Mouse (Mus musculus) monocyte, adult 5-6 weeks (primary cell): ENCODE results near the gene Tbc1d4. TPM values are rescaled to one million over a fixed set of nuclear protein-coding genes. Genes with fewer than 3 reads are reported as not detected.

ENCODE experiments used
- ATAC-seq: fragments of 153-309, 156-312 bp; replicated peaks from 2 replicates; pipeline ENCODE4 v1.8.0; 2017; ENCODE audit warnings: mild to moderate bottlenecking; ENCODE audit not compliant: low TSS enrichment, insufficient number of reproducible peaks, severe bottlenecking, poor library complexity, low FRiP score
- total RNA-seq: library from RNA; stranded (forward); fragments of 200-1000, 200-491, 200-594 nt; gene quantifications from 3 replicates; pipeline ENCODE4 v1.2.3, GENCODE M21; 2017

The Tbc1d4 gene
- 4.2 to 12.2 TPM (median 11.4 TPM) in 3 replicates for total RNA-seq

DNA sequence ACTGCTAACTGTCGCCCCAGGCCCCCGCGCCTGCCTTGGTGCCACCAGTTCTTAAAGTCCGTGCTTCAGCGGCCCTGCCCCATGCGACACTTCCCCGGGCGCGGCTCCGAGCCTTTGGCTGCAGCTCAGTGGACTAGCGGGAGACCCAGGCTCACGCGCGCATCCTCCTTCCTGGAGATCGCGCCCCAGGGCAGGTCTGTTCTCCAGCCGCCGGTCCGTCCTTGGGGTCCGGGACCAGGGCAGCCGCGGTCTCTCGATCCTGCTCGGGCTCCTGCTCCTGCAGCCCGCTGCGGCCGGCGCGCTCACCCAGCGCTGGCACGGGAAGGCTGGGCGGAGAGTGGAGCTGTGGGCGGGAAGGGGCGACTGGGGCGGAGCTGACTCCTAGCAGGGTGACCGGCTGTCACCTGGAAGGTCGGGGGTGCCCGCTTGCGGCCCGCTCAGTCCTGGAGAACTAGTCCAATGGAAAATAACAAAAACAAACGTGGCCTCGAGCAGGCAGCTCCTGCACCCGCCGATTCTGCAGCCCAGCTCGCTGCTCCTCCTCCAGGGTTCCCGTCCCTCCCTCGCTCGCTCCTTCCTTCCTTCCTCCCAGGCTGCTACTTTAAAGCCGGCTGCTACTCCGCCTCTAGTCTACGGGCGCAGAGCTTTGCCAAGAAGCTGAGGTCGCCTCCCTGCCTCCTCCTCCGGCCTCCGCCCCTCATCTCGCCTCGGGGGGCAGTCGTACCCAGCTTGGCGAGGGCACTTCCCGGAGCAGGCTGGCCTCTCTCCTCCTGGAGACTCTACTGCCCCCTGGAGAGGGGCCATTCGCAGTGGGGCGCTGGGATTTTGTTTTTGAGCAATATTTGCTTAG, at the start of gene Tbc1d4:
TSS of gene Tbc1d4 (minus strand) at position 673 of the 850 bp plus-strand sequence.
- ATAC-seq: peak; percentile 58

- ATAC-seq: no peak
These were observed 47.3 kb upstream of the Tbc1d4 start for GRCm38 (mm10) chr14:101656307-101656706.

- peak; percentile 7; the same call in 1 of the 2 replicates for ATAC-seq
These were observed 45.5 kb upstream of the Tbc1d4 start for GRCm38 (mm10) chr14:101654526-101654909.

GRCm38 (mm10) chr14:101653581-101654525, 44.9 kb upstream of the Tbc1d4 start, which contains the start of gene Uchl3:
Uchl3 (plus strand) TSS chr14:101653967.
- ATAC-seq: peak; percentile 97

- no peak for ATAC-seq
These were observed 43.6 kb upstream of the Tbc1d4 start for GRCm38 (mm10) chr14:101652571-101652970.

GRCm38 (mm10) chr14:101650551-101650950, 41.6 kb upstream of the Tbc1d4 start:
- ATAC-seq: no peak

GRCm38 (mm10) chr14:101644948-101645347, 36.0 kb upstream of the Tbc1d4 start:
- ATAC-seq: no peak

DNA sequence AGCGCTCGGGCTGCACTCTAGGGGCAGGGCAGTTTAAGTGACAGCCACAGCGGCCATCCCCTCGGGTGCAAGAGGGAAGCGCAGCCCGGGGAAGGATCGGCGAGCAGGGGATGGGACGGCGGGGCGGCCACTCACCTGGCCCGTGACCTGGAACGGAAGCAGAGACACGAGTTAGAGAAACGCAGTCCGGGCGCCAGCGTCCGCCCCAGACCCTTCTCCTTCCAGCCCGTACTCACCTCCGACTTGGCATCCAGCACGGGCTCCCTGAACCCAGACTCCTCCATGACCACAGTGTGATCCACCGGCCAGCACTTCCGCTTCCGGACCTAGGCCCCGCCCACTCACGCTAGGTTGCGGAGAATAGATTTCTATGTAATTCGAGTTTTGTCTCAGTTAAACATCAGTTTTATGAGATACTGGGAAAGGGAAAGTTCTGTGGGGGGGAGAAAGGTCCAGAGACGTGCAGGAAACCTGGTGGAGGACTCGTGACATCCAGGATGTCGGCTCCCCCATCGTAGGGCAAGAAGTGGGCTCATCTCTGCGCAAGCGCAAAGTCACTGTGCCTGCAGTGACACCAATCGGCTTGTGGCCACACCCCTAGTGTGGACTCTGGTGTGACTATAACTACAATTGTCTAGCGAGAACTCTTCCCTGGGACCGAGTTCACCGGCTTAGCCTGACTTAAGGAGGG, 31.3 kb upstream of the Tbc1d4 start, which contains the start of gene Commd6:
TSS of gene Commd6 (minus strand) at position 534 of the 691 bp plus-strand sequence.
- peak; percentile 94 for ATAC-seq

GRCm38 (mm10) chr14:101637381-101637780, 28.4 kb upstream of the Tbc1d4 start:
- ATAC-seq: no peak

DNA sequence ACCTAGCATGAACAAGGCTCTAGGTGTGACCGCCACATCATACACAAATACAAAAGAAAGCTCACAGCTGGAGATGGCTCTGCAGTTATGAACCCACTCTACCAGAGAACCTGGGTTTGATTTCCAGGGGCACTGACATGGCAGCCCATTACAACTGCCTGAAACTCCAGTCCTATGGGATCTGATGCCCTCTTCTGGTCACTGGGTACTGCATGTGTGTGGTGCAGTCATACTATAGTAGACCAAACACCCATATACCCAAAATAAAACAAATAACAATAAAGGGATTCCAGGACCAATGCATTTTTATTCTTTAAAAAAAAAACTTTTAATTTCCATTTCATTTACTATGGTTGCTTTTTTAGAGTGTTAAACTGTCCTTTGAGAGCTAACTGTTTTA, 26.8 kb upstream of the Tbc1d4 start:
- no peak for ATAC-seq

GRCm38 (mm10) chr14:101630548-101630947, 21.6 kb upstream of the Tbc1d4 start:
- ATAC-seq: no peak

GRCm38 (mm10) chr14:101617680-101618079, 8.7 kb upstream of the Tbc1d4 start:
- ATAC-seq: no peak

DNA sequence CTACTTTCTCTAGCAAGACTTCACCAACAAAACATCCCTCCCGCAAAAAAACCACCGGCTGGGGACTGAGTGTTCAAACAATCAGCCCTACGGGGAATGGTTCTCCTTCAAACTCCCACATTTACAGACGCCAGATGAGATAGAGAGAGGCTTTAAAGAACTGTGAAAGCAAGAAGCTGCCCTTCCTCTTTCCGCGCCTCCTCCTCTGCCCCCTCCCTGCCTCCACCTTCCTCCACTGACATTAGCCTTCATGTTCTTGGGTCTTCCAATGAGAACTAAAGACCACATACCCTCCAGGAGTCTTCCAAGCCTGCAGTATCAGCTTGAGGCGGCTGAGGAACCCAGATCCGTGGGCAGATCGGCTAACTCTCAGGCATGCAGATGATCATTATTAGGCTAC, 7.2 kb upstream of the Tbc1d4 start:
- no peak for ATAC-seq

DNA sequence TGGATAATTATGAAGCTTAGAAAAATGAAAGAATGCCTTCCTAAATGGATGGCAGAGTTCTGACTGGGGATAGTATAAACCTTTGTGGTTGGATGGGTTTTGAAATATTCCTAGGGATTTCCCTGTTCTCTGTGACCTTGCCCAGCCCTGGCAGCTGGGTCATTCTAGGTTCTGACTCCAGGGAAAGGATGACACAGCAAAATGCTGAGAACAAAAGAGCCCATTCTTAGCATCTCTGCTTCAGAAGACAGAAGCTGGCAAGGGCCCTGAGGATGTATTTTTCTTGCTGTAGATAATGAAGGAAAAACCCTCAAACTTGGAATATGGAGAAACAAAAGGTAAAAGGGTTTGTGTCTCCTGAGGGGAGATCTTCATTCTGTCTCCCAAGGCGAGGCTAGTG, 4.2 kb upstream of the Tbc1d4 start:
- no peak for ATAC-seq

DNA sequence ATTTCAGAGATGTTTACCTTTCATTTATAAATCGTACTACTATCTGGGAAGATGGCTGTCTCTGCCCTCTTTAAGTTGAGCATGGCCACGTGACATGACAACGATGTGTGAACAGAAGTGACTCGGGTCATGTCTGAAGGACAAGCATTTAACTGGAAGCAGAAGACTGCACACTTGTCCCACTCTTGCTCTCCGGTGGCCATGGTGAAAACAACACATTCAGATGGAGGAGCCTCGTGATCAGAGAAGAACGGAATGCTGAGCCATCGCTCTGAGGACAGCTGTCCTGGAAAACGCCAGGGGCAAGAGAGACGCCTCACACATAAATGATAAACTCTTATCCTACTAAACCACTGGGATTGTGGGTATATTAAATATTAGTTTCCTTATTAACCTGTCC, 1.7 kb upstream of the Tbc1d4 start:
- ATAC-seq: no peak

DNA sequence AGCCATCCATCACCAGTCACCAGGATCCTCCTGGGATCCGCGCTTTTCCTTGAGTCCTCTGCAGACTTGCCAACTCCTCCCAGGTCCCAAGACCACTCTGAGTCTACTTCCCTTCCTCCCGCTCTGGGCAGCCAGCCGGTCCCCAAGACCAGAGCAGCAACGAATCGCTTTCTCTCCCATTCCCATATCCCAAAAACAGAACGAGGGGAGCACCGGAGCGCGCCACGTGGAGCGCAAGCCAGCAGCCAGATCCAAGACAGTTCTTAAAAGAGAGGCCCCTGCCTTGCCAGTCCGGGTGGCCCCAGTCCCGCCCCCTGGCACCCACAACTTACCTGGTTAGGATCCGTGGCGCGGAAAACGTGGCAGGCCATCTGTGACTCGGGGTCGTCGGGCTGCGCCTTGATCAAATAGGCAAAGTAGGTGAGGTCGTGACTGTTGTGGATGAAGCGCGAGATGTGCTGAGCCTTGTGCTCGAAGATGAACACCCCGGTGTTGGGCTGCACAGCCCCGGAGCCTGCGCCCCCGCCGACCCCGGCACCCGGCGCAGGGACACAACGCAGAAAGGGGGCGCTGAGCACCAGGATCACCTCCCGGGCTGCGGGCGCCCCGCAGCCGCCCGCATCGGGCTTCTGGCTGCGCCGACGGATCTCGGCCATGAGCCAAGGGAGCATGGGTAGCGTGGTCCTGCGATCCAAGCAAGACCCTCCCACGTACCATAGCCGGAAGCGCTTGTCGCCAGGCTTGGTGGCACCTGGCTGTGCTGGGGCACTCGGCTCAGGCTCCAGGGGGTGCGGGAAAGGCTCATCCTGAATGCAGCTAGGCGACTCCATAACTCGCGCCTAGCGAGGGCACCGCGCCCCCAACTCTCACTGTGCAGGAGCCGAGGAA, 1.1 kb downstream of the Tbc1d4 start:
- no peak; the same call in 1 of the 2 replicates for ATAC-seq

- no peak for ATAC-seq
These were observed 3.1 kb downstream of the Tbc1d4 start for GRCm38 (mm10) chr14:101605843-101606242.

DNA sequence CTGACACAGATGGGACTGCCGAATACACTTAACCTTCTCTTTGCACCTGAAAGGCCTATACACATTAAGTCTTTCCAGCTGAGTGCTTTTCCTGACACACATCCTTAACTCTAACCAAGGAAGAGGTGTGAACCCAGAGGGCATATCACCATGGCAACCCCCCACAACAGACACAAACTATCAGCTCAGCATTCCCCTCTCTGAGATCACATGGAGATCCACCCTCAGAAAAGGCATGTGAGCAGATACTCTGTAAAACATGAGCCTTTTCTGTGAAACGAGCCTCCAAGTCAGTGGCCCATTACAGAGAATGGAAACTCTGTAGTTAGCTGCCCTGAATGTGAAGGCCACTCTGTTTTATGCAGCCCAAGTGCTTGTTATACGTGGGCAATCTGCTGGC, 6.1 kb downstream of the Tbc1d4 start:
- ATAC-seq: no peak
